27 mouse cellular contexts compared by ENCODE assay signal in genomic region chr19:42587704-42588103, GRCm38 (mm10). TPM values are rescaled to one million over a fixed set of nuclear protein-coding genes. Genes with fewer than 3 reads are reported as not detected.
DNase-seq lines count a peak whose midpoint lies in the region; ATAC-seq and TF ChIP-seq lines count a peak whose summit lies in the region.
"Had no signal": no experiment of that assay in that cellular context is flagged by ENCODE, and none has a peak within 500 bp of the region (broad histone marks: within the 10 kb centered on the region; RNA-seq: fewer than 3 reads in every experiment).

No protein-coding gene starts in this region.

- no peaks in the 10 kb centered on the region for H3K27me3 ChIP-seq in forebrain, embryonic 14.5 days (replicated peaks; ENCODE audit: control insufficient read depth, insufficient read depth, low read length)
- H3K27me3 ChIP-seq in forebrain, embryonic 15.5 days = no peaks in the 10 kb centered on the region
- H3K27me3 ChIP-seq in intestine, embryonic 14.5 days (replicated peaks; ENCODE audit: control insufficient read depth, insufficient read depth, low read length) = no peaks in the 10 kb centered on the region
- no peaks in the 10 kb centered on the region for H3K27me3 ChIP-seq in intestine, embryonic 16.5 days (replicated peaks; ENCODE audit: control insufficient read depth, insufficient read depth, low read length)
- H3K27me3 ChIP-seq: liver, embryonic 15.5 days; midbrain, embryonic 15.5 days; neural tube, embryonic 13.5 days had no signal

- no peak overlapping the region for H3K27ac ChIP-seq in forebrain, embryonic 14.5 days (ENCODE audit: low read depth, low read length)
- H3K27ac ChIP-seq in forebrain, embryonic 15.5 days (replicated peaks) = no peak overlapping the region
- 0 out of 2 replicates have a peak overlapping the region, but pooled peaks have one; percentile 33 for H3K27ac ChIP-seq in intestine, embryonic 14.5 days (ENCODE audit: low read depth)
- H3K27ac ChIP-seq in intestine, embryonic 16.5 days (ENCODE audit: low read length) = no peak overlapping the region; the same call in 1 of the 2 replicates
- H3K27ac ChIP-seq in bone marrow macrophage, adult 2 months (ENCODE audit: insufficient read depth, low read depth, low read length) = 0 out of 2 replicates have a peak overlapping the region, but pooled peaks have one; percentile 19
- H3K27ac ChIP-seq: heart, embryonic 10.5 days; hindbrain, embryonic 14.5 days; liver, embryonic 15.5 days; midbrain, embryonic 15.5 days; neural tube, embryonic 13.5 days had no signal

- H3K4me3 ChIP-seq in forebrain, embryonic 14.5 days (ENCODE audit: low read depth, low read length) = no peak overlapping the region
- H3K4me3 ChIP-seq in forebrain, embryonic 15.5 days = no peak overlapping the region
- H3K4me3 ChIP-seq in intestine, embryonic 14.5 days (ENCODE audit: low read depth, low read length) = no peak overlapping the region
- H3K4me3 ChIP-seq in intestine, embryonic 16.5 days (ENCODE audit: low read length) = no peak overlapping the region
- no peak overlapping the region for H3K4me3 ChIP-seq in bone marrow macrophage, adult 2 months (ENCODE audit: insufficient read depth, low read length)
- H3K4me3 ChIP-seq: heart, embryonic 10.5 days; liver, embryonic 15.5 days; midbrain, embryonic 15.5 days; myocyte; neural tube, embryonic 13.5 days had no signal

- peak; percentile 24 for DNase-seq in forebrain, embryonic 14.5 days (ENCODE audit: low spot score)
- no peak for DNase-seq in intestine, embryonic 14.5 days (ENCODE audit: low spot score)
- peak; percentile 31 for DNase-seq in fat pad, adult 2 months (ENCODE audit: extremely low read depth, low read depth, low spot score)
- no peak for DNase-seq in right cerebral cortex, adult 2 months (ENCODE audit: low spot score in 2 of 2)
- DNase-seq in urinary bladder, adult 18-20 months (ENCODE audit: low spot score in 2 of 2) = no peak
- DNase-seq: adrenal gland, postnatal 25 days; cerebellum, adult 11 months; cerebellum, adult 9-11 months; heart, postnatal 4 days; kidney, adult 8-10 months; kidney, postnatal 10 days; left cerebral cortex, postnatal 4 days; liver; lung, postnatal 14 days; retina, postnatal 1 day; thymus, postnatal 14 days had no signal

- 0 out of 2 replicates have a peak, but pooled peaks cover 6% of the 10 kb centered on the region for H3K36me3 ChIP-seq in forebrain, embryonic 14.5 days (ENCODE audit: control insufficient read depth, insufficient read depth, low read length)
- peaks cover 10% of the 10 kb centered on the region; the same call in 1 of the 2 replicates for H3K36me3 ChIP-seq in forebrain, embryonic 15.5 days
- peaks cover 40% of the 10 kb centered on the region for H3K36me3 ChIP-seq in intestine, embryonic 14.5 days (ENCODE audit: control insufficient read depth, insufficient read depth, low read length)
- H3K36me3 ChIP-seq in intestine, embryonic 16.5 days (ENCODE audit: control insufficient read depth, insufficient read depth, low read length) = no peaks in the 10 kb centered on the region
- H3K36me3 ChIP-seq: midbrain, embryonic 15.5 days had no signal

- no peak overlapping the region for H3K9ac ChIP-seq in forebrain, embryonic 14.5 days (ENCODE audit: low read length)
- no peak overlapping the region for H3K9ac ChIP-seq in forebrain, embryonic 15.5 days (replicated peaks)
- H3K9ac ChIP-seq in intestine, embryonic 14.5 days (ENCODE audit: low read length) = no peak overlapping the region
- H3K9ac ChIP-seq in intestine, embryonic 16.5 days (ENCODE audit: low read depth, low read length) = no peak overlapping the region
- H3K9ac ChIP-seq: hindbrain, embryonic 14.5 days; liver, embryonic 15.5 days; midbrain, embryonic 15.5 days; neural tube, embryonic 13.5 days had no signal

- peaks cover 9% of the 10 kb centered on the region; the same call in 1 of the 2 replicates for H3K4me1 ChIP-seq in forebrain, embryonic 14.5 days (ENCODE audit: control insufficient read depth, insufficient read depth, low read length)
- peaks cover 8% of the 10 kb centered on the region; the same call in 1 of the 2 replicates for H3K4me1 ChIP-seq in forebrain, embryonic 15.5 days
- H3K4me1 ChIP-seq in intestine, embryonic 14.5 days (replicated peaks; ENCODE audit: control insufficient read depth, insufficient read depth, low read length) = peaks cover 11% of the 10 kb centered on the region
- H3K4me1 ChIP-seq in intestine, embryonic 16.5 days (ENCODE audit: control insufficient read depth, insufficient read depth, low read length) = peaks cover 7% of the 10 kb centered on the region; the same call in 1 of the 2 replicates
- H3K4me1 ChIP-seq in bone marrow macrophage, adult 2 months (ENCODE audit: control insufficient read depth, insufficient read depth, low read length) = peaks cover 5% of the 10 kb centered on the region; the same call in 1 of the 2 replicates
- H3K4me1 ChIP-seq: midbrain, embryonic 15.5 days had no signal

- no peak for TF ChIP-seq POLR2A in bone marrow macrophage, adult 2 months (IDR thresholded peaks at IDR 0.05; ENCODE audit: borderline replicate concordance, low read depth, low read length)

- no peak for TF ChIP-seq CTCF in bone marrow macrophage, adult 2 months (IDR thresholded peaks at IDR 0.05; ENCODE audit: low read depth, low read length)

- no peak overlapping the region for H3K4me2 ChIP-seq in forebrain, embryonic 14.5 days (ENCODE audit: low read length)
- no peak overlapping the region for H3K4me2 ChIP-seq in forebrain, embryonic 15.5 days (replicated peaks)
- no peak overlapping the region for H3K4me2 ChIP-seq in intestine, embryonic 14.5 days (ENCODE audit: low read length)
- no peak overlapping the region for H3K4me2 ChIP-seq in intestine, embryonic 16.5 days (ENCODE audit: low read depth, low read length)
- H3K4me2 ChIP-seq: hindbrain, embryonic 14.5 days; liver, embryonic 15.5 days; midbrain, embryonic 15.5 days; neural tube, embryonic 13.5 days had no signal

- no peaks in the 10 kb centered on the region for H3K9me3 ChIP-seq in forebrain, embryonic 14.5 days (replicated peaks; ENCODE audit: control insufficient read depth, low read length)
- no peaks in the 10 kb centered on the region for H3K9me3 ChIP-seq in forebrain, embryonic 15.5 days
- no peaks in the 10 kb centered on the region for H3K9me3 ChIP-seq in intestine, embryonic 14.5 days (ENCODE audit: control insufficient read depth, low read length)
- no peaks in the 10 kb centered on the region for H3K9me3 ChIP-seq in intestine, embryonic 16.5 days (ENCODE audit: control insufficient read depth, low read length)
- H3K9me3 ChIP-seq: heart, embryonic 10.5 days; liver, embryonic 15.5 days; midbrain, embryonic 15.5 days; neural tube, embryonic 13.5 days had no signal

- WGBS in forebrain, embryonic 14.5 days = 10% methylated on average over 2 of the region's 2 CpGs
- WGBS in forebrain, embryonic 15.5 days = 32% methylated on average over 2 of the region's 2 CpGs
- 26% methylated on average over 2 of the region's 2 CpGs for WGBS in intestine, embryonic 14.5 days
- 43% methylated on average over 2 of the region's 2 CpGs for WGBS in intestine, embryonic 16.5 days

- no peak for ATAC-seq in forebrain, embryonic 14.5 days
- ATAC-seq in forebrain, embryonic 15.5 days (replicated peaks) = no peak
- ATAC-seq in intestine, embryonic 14.5 days (replicated peaks; ENCODE audit: low FRiP score, low TSS enrichment, low read depth) = no peak
- no peak for ATAC-seq in intestine, embryonic 16.5 days
- ATAC-seq: CD4-positive, CD25-positive, alpha-beta regulatory T cell, adult 4 months; inflammation-experienced regulatory T-cells, adult 6 months; midbrain, embryonic 15.5 days had no signal

RNA-seq across cellular contexts. Expression of gene Loxl4, which starts 24.9 kb away (rescaled TPM):
- 0.07 and 0.13 TPM in 2 replicates for polyA plus RNA-seq in forebrain, embryonic 14.5 days (2014; fragmentation: Nextera tagmentation; extraction: Ambion mirVana)
- 0.11 and 0.18 TPM in 2 replicates for polyA plus RNA-seq in forebrain, embryonic 15.5 days (2015; fragmentation: Nextera tagmentation; extraction: Ambion mirVana)
- 1.4 and 1.8 TPM in 2 replicates for polyA plus RNA-seq in intestine, embryonic 14.5 days (2014; fragmentation: Nextera tagmentation; extraction: Ambion mirVana)
- 2.2 and 2.4 TPM in 2 replicates for polyA plus RNA-seq in intestine, embryonic 16.5 days (2015; fragmentation: Nextera tagmentation; extraction: Ambion mirVana)
- 0.15 TPM in 1 of 2 replicates, not detected in the other for polyA plus RNA-seq in bone marrow macrophage, adult 2 months (2012; ENCODE audit: insufficient read depth, insufficient read length, missing spikeins)

Comparison
In these comparisons a context has a peak if more than half of its experiments do, and no peak if none do; other contexts are left out.
1. H3K27ac ChIP-seq: peak in intestine, embryonic 14.5 days (single experiment) and bone marrow macrophage, adult 2 months (single experiment); none in forebrain, embryonic 14.5 days (single experiment), forebrain, embryonic 15.5 days (single experiment) and intestine, embryonic 16.5 days (single experiment).
2. DNase-seq: peak in forebrain, embryonic 14.5 days (single experiment) and fat pad, adult 2 months (single experiment); none in intestine, embryonic 14.5 days (single experiment), right cerebral cortex, adult 2 months (0 of 2) and urinary bladder, adult 18-20 months (0 of 2).